Comparison of ENCODE assay signal across 23 mouse cellular contexts in the genomic region with DNA sequence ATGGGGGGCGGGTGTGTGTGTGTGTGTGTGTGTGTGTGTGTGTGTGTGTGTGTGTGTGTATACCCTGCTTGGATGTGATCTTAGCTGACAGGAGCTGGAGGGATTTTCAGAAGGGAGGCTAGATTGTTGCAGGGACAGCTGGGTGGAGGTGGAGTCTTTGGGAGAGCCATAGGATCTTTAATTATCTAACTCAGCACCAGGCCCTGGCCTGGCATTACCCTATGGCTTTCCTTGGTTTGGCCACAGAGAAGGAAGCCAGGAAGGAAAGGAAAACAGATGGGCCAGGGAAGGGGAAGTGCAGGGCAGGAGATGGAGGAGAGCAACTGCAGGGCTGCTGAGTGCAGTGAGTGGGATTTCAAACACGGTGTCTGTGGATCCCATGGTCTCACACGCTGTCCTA. TPM values are rescaled to one million over a fixed set of nuclear protein-coding genes. Genes with fewer than 3 reads are reported as not detected.
DNase-seq lines count a peak whose midpoint lies in the region; ATAC-seq lines count a peak whose summit lies in the region.
"Had no signal": no experiment of that assay in that cellular context is flagged by ENCODE, and none has a peak within 500 bp of the region (broad histone marks: within the 10 kb centered on the region; RNA-seq: fewer than 3 reads in every experiment).

No protein-coding gene starts in this region.

- H3K4me1 ChIP-seq in forebrain, embryonic 16.5 days (replicated peaks; ENCODE audit: control insufficient read depth, insufficient read depth, low read length) = peaks cover 32% of the 10 kb centered on the region

- no peaks in the 10 kb centered on the region for H3K27me3 ChIP-seq in forebrain, embryonic 16.5 days (replicated peaks; ENCODE audit: control insufficient read depth, insufficient read depth, low read length)
- H3K27me3 ChIP-seq: forebrain, embryonic 15.5 days; limb, embryonic 12.5 days; liver, embryonic 12.5 days had no signal

- intact Hi-C loops in gastrocnemius, postnatal 36 days (cut with DNase I) = loop anchor here (10.0 kb wide), 1 partner anchor 215 kb away; no protein-coding TSS in a partner anchor

- no peak for ATAC-seq in forebrain, embryonic 16.5 days
- ATAC-seq: CD4-positive, CD25-positive, alpha-beta regulatory T cell, adult 4 months; forebrain, embryonic 15.5 days; liver, embryonic 12.5 days; midbrain, embryonic 16.5 days; Patski had no signal

- DNase-seq in heart, adult 11 months = peak; percentile 91
- DNase-seq in heart, postnatal 4 days = no peak
- peak; percentile 42 for DNase-seq in retina, postnatal 1 day
- DNase-seq in retina, embryonic 14.5 days (ENCODE audit: low spot score) = no peak
- DNase-seq in cerebellum, postnatal 25 days = peak; percentile 61 to 69
- no peak for DNase-seq in urinary bladder, adult 2 months (ENCODE audit: low spot score)
- DNase-seq in gastrocnemius, postnatal 36 days = no peak
- DNase-seq: adrenal gland, postnatal 14 days; gastrocnemius, postnatal 25 days; heart, postnatal 10 days; kidney, adult 18-20 months; kidney, postnatal 25 days; lung, adult 2 months; thymus, postnatal 25 days had no signal

- 83% methylated on average over 3 of the region's 3 CpGs for WGBS in forebrain, embryonic 16.5 days

- no peaks in the 10 kb centered on the region for H3K9me3 ChIP-seq in forebrain, embryonic 16.5 days (ENCODE audit: control insufficient read depth, low read length)
- H3K9me3 ChIP-seq: embryonic facial prominence, embryonic 13.5 days; forebrain, embryonic 15.5 days; limb, embryonic 12.5 days; liver, embryonic 12.5 days had no signal

- no peak overlapping the region for H3K4me3 ChIP-seq in forebrain, embryonic 16.5 days (replicated peaks; ENCODE audit: low read length)
- H3K4me3 ChIP-seq: embryonic facial prominence, embryonic 13.5 days; forebrain, embryonic 15.5 days; limb, embryonic 12.5 days; liver, embryonic 12.5 days had no signal

- no peak overlapping the region for H3K27ac ChIP-seq in forebrain, embryonic 16.5 days (ENCODE audit: low read length)
- H3K27ac ChIP-seq: embryonic facial prominence, embryonic 13.5 days; forebrain, embryonic 15.5 days; limb, embryonic 12.5 days; liver, embryonic 12.5 days had no signal

- no peak overlapping the region for H3K9ac ChIP-seq in forebrain, embryonic 16.5 days (replicated peaks; ENCODE audit: low read depth, low read length)
- H3K9ac ChIP-seq: embryonic facial prominence, embryonic 13.5 days; forebrain, embryonic 15.5 days; limb, embryonic 12.5 days; liver, embryonic 12.5 days had no signal

- H3K36me3 ChIP-seq in forebrain, embryonic 16.5 days (ENCODE audit: control insufficient read depth, insufficient read depth) = no peaks in the 10 kb centered on the region
- H3K36me3 ChIP-seq: embryonic facial prominence, embryonic 13.5 days; forebrain, embryonic 15.5 days; liver, embryonic 12.5 days had no signal

- no peak overlapping the region for H3K4me2 ChIP-seq in forebrain, embryonic 16.5 days (ENCODE audit: low read length)
- H3K4me2 ChIP-seq: embryonic facial prominence, embryonic 13.5 days; forebrain, embryonic 15.5 days; heart, embryonic 11.5 days; limb, embryonic 12.5 days; liver, embryonic 12.5 days had no signal

RNA-seq across cellular contexts. Expression of a gene that starts 18.8 kb away (rescaled TPM):
- 10 to 100 TPM; 12.1 to 12.8 TPM for total RNA-seq in heart, postnatal 4 days (2021)
- 25.0 and 36.3 TPM in 2 replicates for polyA plus RNA-seq in urinary bladder, adult 2 months (2012; rRNA removed)
- 10 to 100 TPM; 14.0 to 17.0 TPM for total RNA-seq in gastrocnemius, postnatal 36 days (2021)
- 9.5 and 10.5 TPM in 2 replicates for polyA plus RNA-seq in forebrain, embryonic 16.5 days (2015; fragmentation: Nextera tagmentation; extraction: Ambion mirVana)

Comparison
In these comparisons a context has a peak if more than half of its experiments do, and no peak if none do; other contexts are left out.
1. DNase-seq: peak in heart, adult 11 months (single experiment), retina, postnatal 1 day (single experiment) and cerebellum, postnatal 25 days (2 of 2); none in heart, postnatal 4 days (single experiment), retina, embryonic 14.5 days (single experiment), urinary bladder, adult 2 months (single experiment) and gastrocnemius, postnatal 36 days (0 of 2).